Mouse (Mus musculus) liver, postnatal 0 days (tissue): Measurements from ENCODE around the gene Gm21693.
"Not testable (repeated sequence)": the region's sequence is repeated elsewhere in the genome, so short reads cannot be mapped to it uniquely, and the experiment has no call there.

Source experiments
- CTCF ChIP-seq: sonication (generic); IDR thresholded peaks from 2 replicates; pipeline ENCODE4 v1.5.1; 2016; ENCODE audit warnings: antibody characterized with exemption, low read depth
- EP300 ChIP-seq: IDR thresholded peaks from 2 replicates; pipeline ENCODE4 v1.6.1; 2016; ENCODE audit warnings: antibody characterized with exemption, low read depth, mild to moderate bottlenecking

- TF ChIP-seq CTCF, EP300: not testable (repeated sequence)
Measured at GRCm38 (mm10) chrY:3306349-3306748, 38.8 kb downstream of the Gm21693 start, which contains the start of gene Gm21677.
